Mouse (Mus musculus): ENCODE data around the gene Art4.

- TF ChIP-seq CTCF (IDR thresholded peaks at IDR 0.05; ENCODE audit: low read depth, low read length), result no peak
- no peak for TF ChIP-seq POLR2A (IDR thresholded peaks at IDR 0.05; ENCODE audit: insufficient read depth, low read length)
- no peak for TF ChIP-seq EP300 (IDR thresholded peaks at IDR 0.05; ENCODE audit: insufficient read depth, low read depth, low read length)
Observed at GRCm38 (mm10) chr6:136835352-136835751, 22.2 kb downstream of the Art4 start, which contains the start of gene Smco3.
